Mouse (Mus musculus) kidney, adult 2 months (tissue): ENCODE data around the gene Eif4e1b. TPM values are rescaled to one million over a fixed set of nuclear protein-coding genes. Genes with fewer than 3 reads are reported as not detected.

Source experiments
- DNase-seq: peaks from one replicate; pipeline ENCODE4 v3.0.0; 2021
- H3K27ac ChIP-seq: fragments of 200-500 bp; 2 replicates; pipeline ENCODE4 v1.5.1; 2012; ENCODE audit warnings: low read depth, low read length, control low read depth, inconsistent platforms; ENCODE audit not compliant: insufficient read depth
- H3K27me3 ChIP-seq: fragments of 200-500 bp; replicated peaks from 2 replicates; pipeline ENCODE4 v1.6.1; 2012; ENCODE audit warnings: mild to moderate bottlenecking, moderate library complexity, low read length, inconsistent platforms; ENCODE audit not compliant: control insufficient read depth, insufficient read depth
- H3K36me3 ChIP-seq: fragments of 200-500 bp; 2 replicates; pipeline ENCODE4 v1.6.1; 2012; ENCODE audit warnings: mild to moderate bottlenecking, moderate library complexity, low read length, inconsistent platforms; ENCODE audit not compliant: control insufficient read depth, insufficient read depth
- H3K4me1 ChIP-seq: fragments of 200-500 bp; 2 replicates; pipeline ENCODE4 v1.6.1; 2011; ENCODE audit warnings: low read length; ENCODE audit not compliant: control insufficient read depth, insufficient read depth
- H3K4me3 ChIP-seq: fragments of 200-500 bp; 2 replicates; pipeline ENCODE4 v1.5.1; 2011; ENCODE audit warnings: mild to moderate bottlenecking, low read depth, low read length, control low read depth; ENCODE audit not compliant: insufficient read depth
- CTCF ChIP-seq: fragments of 200-500 bp; conservative IDR thresholded peaks from 2 replicates; pipeline ENCODE4 v1.5.1; 2011; ENCODE audit warnings: low read depth, mild to moderate bottlenecking, control low read depth, low read length, moderate library complexity, mixed read lengths; ENCODE audit not compliant: insufficient read depth, insufficient read length
- POLR2A ChIP-seq: fragments of 200-500 bp; IDR thresholded peaks from one replicate; pipeline ENCODE4 v1.6.1; 2011; ENCODE audit warnings: low read depth, low read length, control low read depth
- WGBS: fragments of 180-500 bp; shearing (Covaris S2); methylation state at CpG from one replicate; pipeline ENCODE4 v1.1.7; 2018; 5-methylcytosine and 5-hydroxymethylcytosine counted together
- polyA plus RNA-seq: library from polyadenylated mRNA; depleted of rRNA; stranded (reverse); fragments of >200 nt; gene quantifications from 2 replicates; pipeline ENCODE4 v1.2.3, GENCODE M21; 2012

The Eif4e1b gene
- polyA plus RNA-seq, 1 experiment: not detected

- H3K36me3 ChIP-seq: no peaks in the 10 kb centered on the region
- no peaks in the 10 kb centered on the region for H3K27me3 ChIP-seq
- no peak overlapping the region for H3K27ac ChIP-seq
- TF ChIP-seq POLR2A (no peak), CTCF (no peak)
- H3K4me1 ChIP-seq: no peaks in the 10 kb centered on the region
- peak overlapping the region; percentile 17; the same call in 1 of the 2 replicates for H3K4me3 ChIP-seq
- 3% methylated on average over 91 of the region's 100 CpGs for WGBS
- no peak for DNase-seq
Observed at GRCm38 (mm10) chr13:54749061-54749863, 34.5 kb upstream of the Eif4e1b start.

DNA sequence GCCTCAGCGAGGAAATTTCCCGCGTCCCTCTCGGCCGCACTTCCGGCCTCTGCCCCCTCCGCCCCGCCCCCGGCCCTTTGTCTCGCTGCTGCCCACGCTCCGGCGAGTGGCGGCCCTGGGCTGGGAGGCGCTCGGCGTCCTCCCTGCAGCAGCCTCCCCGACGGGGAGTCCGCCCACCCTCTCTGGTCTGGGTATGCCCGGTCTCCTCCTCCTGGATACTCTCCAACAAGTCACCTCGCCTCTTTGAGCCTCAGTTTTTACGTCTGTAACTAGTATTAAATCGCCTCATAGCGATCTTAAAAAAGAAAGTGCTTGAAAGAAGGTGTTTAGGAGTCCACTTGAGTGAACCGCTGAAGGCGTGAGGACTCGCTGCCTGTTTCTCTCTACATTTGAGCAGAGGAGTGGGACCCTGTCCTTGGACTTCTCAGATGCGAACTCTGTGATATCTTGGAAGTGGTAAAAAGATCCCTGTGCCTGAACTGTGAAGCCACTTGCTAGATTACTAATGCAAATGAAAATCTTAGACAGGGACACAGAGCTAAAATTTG, 33.9 kb upstream of the Eif4e1b start, which contains the start of gene Gprin1:
TSS of gene Gprin1 (minus strand) at position 11 of the 548 bp plus-strand sequence.
- no peaks in the 10 kb centered on the region for H3K27me3 ChIP-seq
- H3K36me3 ChIP-seq: no peaks in the 10 kb centered on the region
- H3K27ac ChIP-seq: no peak within 1 kb of the TSS
- peak within 1 kb of the TSS; percentile 17; the same call in 1 of the 2 replicates for H3K4me3 ChIP-seq
- WGBS: 4% methylated on average over 29 of the region's 29 CpGs
- no peak for DNase-seq
- H3K4me1 ChIP-seq: no peaks in the 10 kb centered on the region
- TF ChIP-seq POLR2A (no peak), CTCF (no peak)

DNA sequence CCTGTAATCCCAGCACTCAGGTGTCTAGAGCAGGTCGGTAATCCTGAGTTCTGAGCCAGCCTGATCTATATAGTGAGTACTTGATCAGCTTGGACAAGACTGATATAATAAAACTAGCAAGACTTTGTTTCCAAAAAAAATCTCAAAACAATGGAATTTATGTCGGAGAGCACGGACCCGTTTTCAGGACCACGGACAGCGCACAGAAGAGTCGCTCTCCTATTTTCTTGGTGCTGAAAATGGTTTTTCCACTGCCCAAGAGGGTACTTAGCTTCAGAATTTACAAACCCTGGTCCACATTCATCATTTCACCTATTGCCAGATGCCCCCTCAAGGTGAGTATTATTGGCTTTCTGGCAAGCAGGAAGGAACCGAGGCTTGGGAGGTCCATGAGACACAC, 33.1 kb upstream of the Eif4e1b start:
- TF ChIP-seq POLR2A: no peak
- no peak for TF ChIP-seq CTCF
- WGBS: 2% methylated on average over 8 of the region's 8 CpGs
- H3K4me1 ChIP-seq: no peaks in the 10 kb centered on the region
- H3K27ac ChIP-seq: no peak overlapping the region
- no peak overlapping the region for H3K4me3 ChIP-seq
- H3K36me3 ChIP-seq: no peaks in the 10 kb centered on the region
- H3K27me3 ChIP-seq: no peaks in the 10 kb centered on the region
- peak; percentile 8 for DNase-seq

GRCm38 (mm10) chr13:54752656-54753055, 31.1 kb upstream of the Eif4e1b start:
- WGBS: 77% methylated on average over 10 of the region's 10 CpGs
- TF ChIP-seq POLR2A: no peak
- no peak for TF ChIP-seq CTCF
- Histone ChIP-seq H3K36me3 (no peaks in the 10 kb centered on the region), H3K4me3 (no peak overlapping the region), H3K27ac (no peak overlapping the region), H3K27me3 (no peaks in the 10 kb centered on the region), H3K4me1 (no peaks in the 10 kb centered on the region)
- DNase-seq: no peak

DNA sequence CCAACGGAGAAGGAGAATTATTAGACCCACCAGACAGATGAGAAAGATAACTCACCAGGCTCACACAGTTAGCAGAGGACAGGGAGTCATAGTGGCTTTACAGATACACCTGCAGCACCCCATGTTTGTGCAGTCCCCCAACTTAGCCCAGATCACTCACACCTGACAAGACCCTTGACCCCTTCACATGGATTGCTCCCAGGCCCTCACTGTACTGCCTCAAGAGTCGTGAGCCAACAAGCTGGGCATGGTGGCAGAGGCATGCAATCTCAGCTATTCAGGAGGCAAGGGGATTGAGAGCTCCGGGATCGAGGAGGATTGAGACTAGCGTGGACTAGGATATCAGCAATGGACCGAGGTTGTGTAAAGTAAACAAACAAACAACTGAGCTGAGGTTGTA, 30.1 kb upstream of the Eif4e1b start:
- no peak for DNase-seq
- Histone ChIP-seq H3K27me3 (no peaks in the 10 kb centered on the region), H3K36me3 (no peaks in the 10 kb centered on the region), H3K4me1 (no peaks in the 10 kb centered on the region), H3K27ac (no peak overlapping the region), H3K4me3 (no peak overlapping the region)
- WGBS: 69% methylated on average over 6 of the region's 6 CpGs
- no peak for TF ChIP-seq CTCF
- TF ChIP-seq POLR2A: no peak

GRCm38 (mm10) chr13:54754169-54755080, 29.4 kb upstream of the Eif4e1b start:
- DNase-seq: no peak
- Histone ChIP-seq H3K27me3 (no peaks in the 10 kb centered on the region), H3K27ac (no peak overlapping the region), H3K36me3 (no peaks in the 10 kb centered on the region), H3K4me1 (no peaks in the 10 kb centered on the region), H3K4me3 (no peak overlapping the region)
- TF ChIP-seq POLR2A (no peak), CTCF (no peak)
- 44% methylated on average over 12 of the region's 12 CpGs for WGBS
